Mouse (Mus musculus): ENCODE results near the gene Scrg1. TPM values are rescaled to one million over a fixed set of nuclear protein-coding genes. Genes with fewer than 3 reads are reported as not detected.
"Not testable (repeated sequence)": the region's sequence is repeated elsewhere in the genome, so short reads cannot be mapped to it uniquely, and the experiment has no call there.

The Scrg1 gene
- polyA plus RNA-seq (2015; fragmentation: Nextera tagmentation; extraction: Ambion mirVana), result 16.4 and 17.8 TPM in 2 replicates

DNA sequence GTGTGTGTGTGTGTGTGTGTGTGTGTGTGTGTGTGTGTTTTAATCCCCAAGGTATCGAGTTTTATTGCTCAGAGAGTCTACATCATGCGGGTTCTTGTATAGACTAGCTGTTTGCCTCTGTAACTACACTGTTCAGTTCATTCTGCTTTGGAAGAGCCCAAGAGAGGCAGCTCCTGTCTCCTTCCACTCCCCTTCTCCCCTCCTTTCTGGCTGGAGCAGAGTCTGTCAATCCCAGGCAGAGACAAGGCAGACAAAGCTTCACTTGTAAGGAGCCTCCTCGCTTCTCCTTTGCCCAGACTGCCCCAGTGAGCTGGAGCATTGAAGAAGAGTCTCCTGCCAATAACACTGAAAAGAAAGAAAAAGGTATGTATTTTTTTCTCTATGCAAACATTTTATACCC, at the start of gene Scrg1:
Scrg1 (plus strand) TSS at position 159 of the 400 bp plus-strand sequence.
- H3K4me3 ChIP-seq, result peak within 1 kb of the TSS; percentile 21
- H3K4me2 ChIP-seq (replicated peaks), result peak within 1 kb of the TSS; percentile 43
- H3K27ac ChIP-seq, result peak within 1 kb of the TSS; percentile 74
- WGBS, result 56% methylated on average over 2 of the region's 3 CpGs
- H3K27me3 ChIP-seq, result no peaks in the 10 kb centered on the region
- peak; percentile 60; the same call in 1 of the 2 replicates for ATAC-seq (ENCODE audit: low FRiP score, low read depth)
- H3K4me1 ChIP-seq, result peaks cover 7% of the 10 kb centered on the region
- no peak within 1 kb of the TSS for H3K9ac ChIP-seq
- H3K36me3 ChIP-seq, result no peaks in the 10 kb centered on the region
- no peaks in the 10 kb centered on the region for H3K9me3 ChIP-seq

DNA sequence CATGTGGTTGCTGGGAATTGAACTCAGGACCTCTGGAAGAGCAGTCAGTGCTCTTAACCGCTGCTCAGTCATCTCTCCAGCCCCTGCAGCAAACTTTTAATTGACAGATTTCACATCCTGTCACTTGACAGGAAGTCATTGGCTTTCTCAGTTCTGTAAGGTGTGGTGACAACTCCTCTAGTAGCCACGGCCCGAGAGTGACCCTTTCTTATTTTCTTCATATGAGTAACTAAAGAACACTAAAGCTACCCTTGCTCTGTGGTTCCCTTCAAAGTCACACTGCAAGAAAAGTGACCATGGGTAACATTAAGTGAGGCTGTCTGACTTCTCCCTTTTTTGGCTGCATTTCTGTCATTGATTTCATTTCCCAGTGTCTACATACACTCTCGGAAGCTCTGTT, 49.4 kb upstream of the Scrg1 start:
- no peaks in the 10 kb centered on the region for H3K36me3 ChIP-seq
- no peak overlapping the region for H3K9ac ChIP-seq
- no peaks in the 10 kb centered on the region for H3K9me3 ChIP-seq
- no peak for ATAC-seq (ENCODE audit: low FRiP score, low read depth)
- no peak overlapping the region for H3K4me2 ChIP-seq (replicated peaks)
- WGBS, result 83% methylated on average over 4 of the region's 4 CpGs
- H3K27me3 ChIP-seq, result peaks cover 17% of the 10 kb centered on the region
- H3K27ac ChIP-seq, result no peak overlapping the region
- H3K4me3 ChIP-seq, result no peak overlapping the region
- H3K4me1 ChIP-seq, result peaks cover 45% of the 10 kb centered on the region

- H3K9me3 ChIP-seq, result no peaks in the 10 kb centered on the region
- H3K4me2 ChIP-seq (replicated peaks), result peak overlapping the region; percentile 60; the same call in 1 of the 2 replicates
- H3K4me1 ChIP-seq, result peaks cover 30% of the 10 kb centered on the region
- no peak for ATAC-seq (ENCODE audit: low FRiP score, low read depth)
- 48% methylated on average over 2 of the region's 2 CpGs for WGBS
- no peak overlapping the region for H3K27ac ChIP-seq
- no peak overlapping the region for H3K4me3 ChIP-seq
- H3K9ac ChIP-seq, result no peak overlapping the region
- peaks cover 26% of the 10 kb centered on the region for H3K27me3 ChIP-seq
- H3K36me3 ChIP-seq, result no peaks in the 10 kb centered on the region
Observed at GRCm38 (mm10) chr8:57409333-57409732, 46.4 kb upstream of the Scrg1 start.

GRCm38 (mm10) chr8:57409779-57410472, 45.8 kb upstream of the Scrg1 start:
- Histone ChIP-seq H3K4me1 (peaks cover 24% of the 10 kb centered on the region), H3K9ac (peak overlapping the region; percentile 19; the same call in 1 of the 2 replicates), H3K4me3 (peak overlapping the region; percentile 30), H3K4me2 (replicated peaks) (peak overlapping the region; percentile 60), H3K9me3 (no peaks in the 10 kb centered on the region), H3K36me3 (no peaks in the 10 kb centered on the region), H3K27me3 (peaks cover 26% of the 10 kb centered on the region), H3K27ac (no peak overlapping the region)
- whole genome bisulfite sequencing, result 23% methylated on average over 15 of the region's 15 CpGs
- ATAC-seq (ENCODE audit: low FRiP score, low read depth), result no peak; the same call in 1 of the 2 replicates

DNA sequence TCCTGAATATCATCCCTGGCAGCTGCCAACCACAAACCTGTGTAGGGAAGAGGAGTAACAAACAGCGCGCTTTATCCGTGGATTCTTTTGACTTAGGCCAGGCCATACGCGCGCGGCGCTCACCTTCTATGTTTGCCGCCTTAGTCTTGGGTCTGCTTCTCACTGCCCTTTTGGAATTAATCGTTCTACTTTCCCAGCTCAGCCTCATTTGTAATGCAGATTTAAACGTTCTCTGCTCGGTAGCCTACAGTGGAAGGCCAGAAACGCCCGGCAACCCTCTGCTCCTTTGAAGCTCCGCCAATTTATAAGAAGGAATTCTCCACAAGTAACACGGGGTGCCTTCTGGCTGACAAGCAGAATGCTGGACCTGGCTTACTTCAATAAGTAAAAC, 45.3 kb upstream of the Scrg1 start:
- H3K27me3 ChIP-seq, result peaks cover 26% of the 10 kb centered on the region
- WGBS, result 4% methylated on average over 16 of the region's 16 CpGs

DNA sequence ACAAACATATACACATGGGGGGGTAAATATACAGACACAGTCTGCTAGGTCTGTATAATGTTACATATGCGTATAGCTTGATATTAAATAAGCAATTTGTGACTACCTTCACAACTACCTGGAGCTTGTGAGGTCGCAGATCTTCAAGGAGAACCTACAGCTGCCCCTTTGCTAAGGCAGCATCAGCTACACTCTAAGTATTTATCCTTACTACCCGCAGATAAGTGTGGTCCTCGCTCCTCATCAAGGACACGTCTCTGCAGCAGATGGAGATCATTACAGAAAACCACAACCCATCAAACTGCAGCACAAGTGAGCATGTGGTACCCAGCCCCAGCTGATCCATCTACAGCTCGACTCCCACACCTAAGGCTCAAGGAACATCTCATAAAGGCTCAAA, 44.4 kb upstream of the Scrg1 start:
- Histone ChIP-seq H3K4me3 (no peak overlapping the region), H3K4me2 (replicated peaks) (no peak overlapping the region), H3K9ac (no peak overlapping the region), H3K27ac (no peak overlapping the region), H3K36me3 (no peaks in the 10 kb centered on the region), H3K27me3 (peaks cover 26% of the 10 kb centered on the region), H3K4me1 (peaks cover 18% of the 10 kb centered on the region), H3K9me3 (no peaks in the 10 kb centered on the region)
- WGBS, result 52% methylated on average over 6 of the region's 6 CpGs
- ATAC-seq (ENCODE audit: low FRiP score, low read depth), result peak; percentile 36; the same call in 1 of the 2 replicates

More for the DNA sequence above, 45.3 kb upstream of the Scrg1 start:
- ATAC-seq (ENCODE audit: low FRiP score, low read depth), result no peak
- Histone ChIP-seq H3K4me2 (replicated peaks) (peak overlapping the region; percentile 60), H3K9ac (peak overlapping the region; percentile 19; the same call in 1 of the 2 replicates), H3K4me1 (peaks cover 19% of the 10 kb centered on the region), H3K9me3 (no peaks in the 10 kb centered on the region), H3K36me3 (no peaks in the 10 kb centered on the region), H3K27ac (no peak overlapping the region), H3K4me3 (peak overlapping the region; percentile 30)

GRCm38 (mm10) chr8:57416827-57417226, 38.9 kb upstream of the Scrg1 start:
- Histone ChIP-seq H3K4me2 (replicated peaks) (no peak overlapping the region), H3K27me3 (peaks cover 5% of the 10 kb centered on the region; the same call in 1 of the 2 replicates), H3K4me3 (no peak overlapping the region), H3K27ac (no peak overlapping the region), H3K4me1 (no peaks in the 10 kb centered on the region), H3K9me3 (0 out of 2 replicates have a peak, but pooled peaks cover 4% of the 10 kb centered on the region), H3K36me3 (no peaks in the 10 kb centered on the region), H3K9ac (no peak overlapping the region)
- WGBS, result 91% methylated on average over 5 of the region's 5 CpGs
- no peak for ATAC-seq (ENCODE audit: low FRiP score, low read depth)

DNA sequence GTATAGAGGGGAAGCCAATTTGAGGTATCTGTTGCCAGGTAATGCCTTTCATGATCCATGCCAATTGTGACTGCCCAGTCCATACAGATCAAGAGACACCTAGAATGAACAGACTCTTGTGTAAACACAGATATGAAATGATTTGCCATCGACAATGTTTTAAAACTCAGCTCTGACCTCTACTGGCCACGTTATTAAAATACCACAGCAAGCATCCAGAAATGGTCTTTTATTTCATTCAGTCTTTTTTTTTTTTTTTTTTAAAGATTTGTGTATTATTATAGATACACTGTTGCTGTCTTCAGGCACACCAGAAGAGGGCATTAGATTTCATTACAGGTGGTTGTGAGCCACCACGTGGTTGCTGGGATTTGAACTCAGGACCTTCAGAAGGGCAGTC, 29.6 kb upstream of the Scrg1 start:
- no peak for ATAC-seq (ENCODE audit: low FRiP score, low read depth)
- Histone ChIP-seq H3K36me3 (no peaks in the 10 kb centered on the region), H3K9ac (no peak overlapping the region), H3K27ac (no peak overlapping the region), H3K4me2 (replicated peaks) (no peak overlapping the region), H3K4me3 (no peak overlapping the region), H3K4me1 (no peaks in the 10 kb centered on the region), H3K27me3 (peaks cover 24% of the 10 kb centered on the region), H3K9me3 (no peaks in the 10 kb centered on the region)
- WGBS, result 14% methylated on average over 3 of the region's 3 CpGs

GRCm38 (mm10) chr8:57427581-57428366, 27.9 kb upstream of the Scrg1 start:
- no peak overlapping the region for H3K4me3 ChIP-seq
- no peak overlapping the region for H3K9ac ChIP-seq
- H3K4me2 ChIP-seq (replicated peaks), result no peak overlapping the region
- H3K27me3 ChIP-seq, result peaks cover 24% of the 10 kb centered on the region
- no peaks in the 10 kb centered on the region for H3K36me3 ChIP-seq
- ATAC-seq (ENCODE audit: low FRiP score, low read depth), result no peak
- 71% methylated on average over 18 of the region's 18 CpGs for WGBS
- no peaks in the 10 kb centered on the region for H3K4me1 ChIP-seq
- H3K27ac ChIP-seq, result no peak overlapping the region
- H3K9me3 ChIP-seq, result no peaks in the 10 kb centered on the region

DNA sequence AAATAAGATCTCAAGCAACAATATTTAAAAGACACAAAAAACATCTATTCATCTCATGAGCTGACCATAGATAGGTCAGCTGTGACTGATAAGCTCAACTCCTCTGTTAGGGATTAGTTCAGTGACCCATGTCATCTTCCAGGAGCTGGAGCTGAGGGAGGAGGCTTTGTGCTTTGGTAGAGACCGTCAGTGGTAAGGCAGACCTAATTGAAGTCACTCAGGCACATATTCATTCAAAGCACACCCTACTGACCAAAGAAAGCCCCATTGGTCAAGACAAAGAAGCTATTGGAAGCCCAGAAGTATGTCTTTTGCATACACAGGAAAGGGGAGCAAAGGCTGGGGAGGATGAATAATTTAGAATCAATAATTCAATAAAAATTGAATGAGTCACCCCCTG, 27.2 kb upstream of the Scrg1 start:
- ATAC-seq (ENCODE audit: low FRiP score, low read depth), result no peak
- no peaks in the 10 kb centered on the region for H3K9me3 ChIP-seq
- 44% methylated on average over 1 of the region's 1 CpGs for WGBS
- no peak overlapping the region for H3K9ac ChIP-seq
- no peaks in the 10 kb centered on the region for H3K36me3 ChIP-seq
- H3K27ac ChIP-seq, result no peak overlapping the region
- no peak overlapping the region for H3K4me3 ChIP-seq
- no peak overlapping the region for H3K4me2 ChIP-seq (replicated peaks)
- no peaks in the 10 kb centered on the region for H3K4me1 ChIP-seq
- H3K27me3 ChIP-seq, result peaks cover 24% of the 10 kb centered on the region

DNA sequence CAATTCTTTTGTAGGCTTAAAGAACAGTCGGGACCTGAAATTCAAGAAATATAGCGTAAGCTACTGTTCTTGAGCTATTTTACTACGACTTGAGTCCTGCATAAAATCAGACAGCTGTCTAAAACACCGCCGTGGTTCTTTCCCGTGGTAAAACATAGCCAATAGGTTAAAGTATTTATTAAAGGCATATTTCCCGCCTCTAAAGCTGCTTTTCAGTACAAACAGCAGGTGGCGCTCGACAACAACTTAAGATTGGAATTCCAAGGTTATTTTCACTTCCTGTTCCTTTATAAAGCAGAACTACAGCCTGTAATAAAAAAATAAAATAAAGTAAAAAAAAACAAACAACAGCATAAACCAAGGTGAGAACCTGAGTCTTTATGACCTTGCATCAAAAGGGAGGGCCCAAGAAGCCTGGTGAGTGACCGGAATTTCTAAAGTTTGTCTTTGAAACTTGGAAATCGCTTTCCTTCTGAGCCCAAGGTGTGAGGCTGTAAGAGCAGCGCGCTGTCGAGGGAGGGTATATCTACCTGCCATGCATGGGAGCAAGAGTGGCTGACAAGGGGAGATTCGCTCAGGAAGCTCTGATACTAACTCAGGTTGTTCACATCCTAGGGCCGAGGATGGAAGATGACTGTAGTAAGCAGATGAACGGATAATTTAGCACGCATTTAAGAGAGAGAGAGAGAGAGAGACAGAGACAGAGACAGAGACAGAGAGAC, 26.4 kb upstream of the Scrg1 start:
- Histone ChIP-seq H3K4me3 (no peak overlapping the region), H3K36me3 (no peaks in the 10 kb centered on the region), H3K27me3 (peaks cover 31% of the 10 kb centered on the region), H3K9me3 (no peaks in the 10 kb centered on the region), H3K9ac (no peak overlapping the region), H3K4me2 (replicated peaks) (peak overlapping the region; percentile 34), H3K4me1 (no peaks in the 10 kb centered on the region), H3K27ac (no peak overlapping the region)
- 0 out of 2 replicates have a peak, but pooled peaks have one; percentile 19 for ATAC-seq (ENCODE audit: low FRiP score, low read depth)
- WGBS, result 34% methylated on average over 18 of the region's 18 CpGs

GRCm38 (mm10) chr8:57429888-57430274, 25.8 kb upstream of the Scrg1 start:
- not testable (repeated sequence) for H3K36me3 ChIP-seq; H3K9ac ChIP-seq; H3K27ac ChIP-seq; H3K9me3 ChIP-seq; H3K4me2 ChIP-seq (replicated peaks); H3K4me3 ChIP-seq; H3K4me1 ChIP-seq; ATAC-seq (ENCODE audit: low FRiP score, low read depth)
- WGBS, result 74% methylated on average over 5 of the region's 5 CpGs
- peaks cover 33% of the 10 kb centered on the region for H3K27me3 ChIP-seq
